Mouse (Mus musculus) heart, postnatal 36 days (tissue): Measurements from ENCODE around the gene Fam208b. TPM values are rescaled to one million over a fixed set of nuclear protein-coding genes. Genes with fewer than 3 reads are reported as not detected.
A peak's percentile ranks its signal among the peaks of the same experiment; 100 is the strongest.
"Not testable (repeated sequence)": the region's sequence is repeated elsewhere in the genome, so short reads cannot be mapped to it uniquely, and the experiment has no call there.

ENCODE experiments used
- DNase-seq, 2 experiments: peaks; one replicate each; pipeline ENCODE4 v3.0.0; 2021 to 2022
- intact Hi-C: fragments of 180-260 bp; cut with DNase I; formaldehyde crosslinking; loops from one replicate; pipeline ENCODE4 v1.15.1; 2025
- total RNA-seq, 2 experiments: library from RNA; stranded (reverse); gene quantifications; 2 replicates each; pipeline ENCODE4 v1.2.3; 2021

The Fam208b gene
- total RNA-seq, 2 experiments from 2014 or later: 10.2 to 15.2 TPM

GRCm38 (mm10) chr13:3594311-3594710, 16.6 kb downstream of the Fam208b start:
- intact Hi-C loops: loop anchor here (5.0 kb wide), 1 partner anchor 187 kb away; no protein-coding TSS in a partner anchor
- DNase-seq: no peak

GRCm38 (mm10) chr13:3590789-3591188, 20.1 kb downstream of the Fam208b start:
- no peak for DNase-seq
- intact Hi-C loops: loop anchor here (5.0 kb wide), 1 partner anchor 183 kb away; no protein-coding TSS in a partner anchor

- intact Hi-C loops: loop anchor here (10.0 kb wide), 1 partner anchor 159 kb away; no protein-coding TSS in a partner anchor
- DNase-seq: no peak
These were observed 47.0 kb downstream of the Fam208b start for GRCm38 (mm10) chr13:3563953-3564352.

- no peak for DNase-seq
- intact Hi-C loops: loop anchor here (10.0 kb wide), 1 partner anchor 158 kb away; no protein-coding TSS in a partner anchor
These were observed 47.8 kb downstream of the Fam208b start for GRCm38 (mm10) chr13:3563130-3563529.

- intact Hi-C loops: loop anchor here (10.0 kb wide), 1 partner anchor 347 kb away; no protein-coding TSS in a partner anchor
These were observed 63.1 kb downstream of the Fam208b start for GRCm38 (mm10) chr13:3547856-3548255.

GRCm38 (mm10) chr13:3547410-3547809, 63.5 kb downstream of the Fam208b start:
- intact Hi-C loops: loop anchor here (10.0 kb wide), 1 partner anchor 347 kb away; no protein-coding TSS in a partner anchor

More at GRCm38 (mm10) chr13:3547856-3548255, 63.1 kb downstream of the Fam208b start:
- DNase-seq: no peak

GRCm38 (mm10) chr13:3544925-3545324, 66.0 kb downstream of the Fam208b start:
- intact Hi-C loops: loop anchor here (10.0 kb wide), 1 partner anchor 350 kb away; no protein-coding TSS in a partner anchor

More at GRCm38 (mm10) chr13:3547410-3547809, 63.5 kb downstream of the Fam208b start:
- peak; percentile 42 to 50 for DNase-seq

GRCm38 (mm10) chr13:3544077-3544874, 66.6 kb downstream of the Fam208b start:
- no peak for DNase-seq
- intact Hi-C loops: loop anchor here (10.0 kb wide), 1 partner anchor 351 kb away; no protein-coding TSS in a partner anchor

More at GRCm38 (mm10) chr13:3544925-3545324, 66.0 kb downstream of the Fam208b start:
- DNase-seq: no peak

GRCm38 (mm10) chr13:3541159-3541782, 69.6 kb downstream of the Fam208b start:
- intact Hi-C loops: loop anchor here (10.0 kb wide), 1 partner anchor 354 kb away; no protein-coding TSS in a partner anchor
- DNase-seq: no peak

GRCm38 (mm10) chr13:3540166-3540565, 70.7 kb downstream of the Fam208b start:
- DNase-seq: no peak
- intact Hi-C loops: loop anchor here (10.0 kb wide), 1 partner anchor 355 kb away; no protein-coding TSS in a partner anchor

- DNase-seq: no peak
These were observed 71.8 kb downstream of the Fam208b start for GRCm38 (mm10) chr13:3538969-3539562.

GRCm38 (mm10) chr13:3538223-3538968, 72.5 kb downstream of the Fam208b start:
- peak; percentile 77 to 85 for DNase-seq
- intact Hi-C loops: loop anchor here (2.0 kb wide), 1 partner anchor 72 kb away; the partner anchor contains the start of gene Fam208b

More at GRCm38 (mm10) chr13:3538969-3539562, 71.8 kb downstream of the Fam208b start:
- intact Hi-C loops: loop anchor here (2.0 kb wide), 1 partner anchor 72 kb away; the partner anchor contains the start of gene Fam208b

- peak; percentile 95 to 96 for DNase-seq
- intact Hi-C loops: loop anchor here (2.0 kb wide), 1 partner anchor 73 kb away; the partner anchor contains the start of gene Fam208b
These were observed 73.2 kb downstream of the Fam208b start, which contains the start of gene Gdi2 for GRCm38 (mm10) chr13:3537594-3538222. Gdi2 (plus strand) TSS chr13:3538063.

- intact Hi-C loops: no loop called here
- DNase-seq: no peak
These were observed 76.8 kb downstream of the Fam208b start for GRCm38 (mm10) chr13:3534146-3534545.

GRCm38 (mm10) chr13:3532451-3532850, 78.5 kb downstream of the Fam208b start:
- intact Hi-C loops: no loop called here
- DNase-seq: no peak

GRCm38 (mm10) chr13:3531692-3532320, 79.1 kb downstream of the Fam208b start:
- DNase-seq: no peak

GRCm38 (mm10) chr13:3531176-3531575, 79.7 kb downstream of the Fam208b start:
- DNase-seq, intact Hi-C loops: not testable (repeated sequence)

More at GRCm38 (mm10) chr13:3531692-3532320, 79.1 kb downstream of the Fam208b start:
- intact Hi-C loops: no loop called here

GRCm38 (mm10) chr13:3530451-3530850, 80.5 kb downstream of the Fam208b start:
- no peak for DNase-seq
- intact Hi-C loops: no loop called here
